Mouse (Mus musculus) cerebellum, adult (tissue): ENCODE measurements around the gene Hes3.

ENCODE experiments used
- ATAC-seq: cut with Nextera tagmentation; 2 replicates; pipeline ENCODE4 v1.9.2; 2017; ENCODE audit warnings: mild to moderate bottlenecking, moderate library complexity, mixed read lengths; ENCODE audit not compliant: insufficient number of reproducible peaks, low FRiP score, low TSS enrichment

Gene Hes3

GRCm38 (mm10) chr4:152263512-152264176, 27.8 kb downstream of the Hes3 start:
- ATAC-seq = no peak

GRCm38 (mm10) chr4:152263089-152263488, 28.4 kb downstream of the Hes3 start:
- no peak for ATAC-seq

GRCm38 (mm10) chr4:152262187-152262586, 29.3 kb downstream of the Hes3 start:
- no peak for ATAC-seq

- no peak for ATAC-seq
These were observed 31.0 kb downstream of the Hes3 start for GRCm38 (mm10) chr4:152260451-152260850.

- ATAC-seq = peak; percentile 47; the same call in 1 of the 2 replicates
These were observed 34.4 kb downstream of the Hes3 start for GRCm38 (mm10) chr4:152257070-152257469.

GRCm38 (mm10) chr4:152253183-152253759, 38.2 kb downstream of the Hes3 start:
- ATAC-seq = no peak

- ATAC-seq = no peak
These were observed 40.8 kb downstream of the Hes3 start for GRCm38 (mm10) chr4:152250615-152251014.

GRCm38 (mm10) chr4:152247195-152247594, 44.3 kb downstream of the Hes3 start:
- no peak for ATAC-seq

GRCm38 (mm10) chr4:152246011-152246410, 45.5 kb downstream of the Hes3 start:
- ATAC-seq = no peak

- ATAC-seq = peak; percentile 34; the same call in 1 of the 2 replicates
These were observed 46.6 kb downstream of the Hes3 start for GRCm38 (mm10) chr4:152244545-152245522.

GRCm38 (mm10) chr4:152243969-152244368, 47.5 kb downstream of the Hes3 start:
- no peak for ATAC-seq

- ATAC-seq = no peak
These were observed 48.1 kb downstream of the Hes3 start for GRCm38 (mm10) chr4:152243241-152243891.

GRCm38 (mm10) chr4:152239974-152240373, 51.5 kb downstream of the Hes3 start:
- ATAC-seq = no peak
